Mouse (Mus musculus) C2C12 (cell line): ENCODE results near the gene Ing4. TPM values are rescaled to one million over a fixed set of nuclear protein-coding genes. Genes with fewer than 3 reads are reported as not detected.

Experiments
- H3K27me3 ChIP-seq: one replicate; pipeline ENCODE4 v1.6.1; 2011; ENCODE audit not compliant: control insufficient read depth, insufficient read depth, insufficient read length
- H3K36me3 ChIP-seq: one replicate; pipeline ENCODE4 v1.6.1; 2011; ENCODE audit not compliant: control insufficient read depth, insufficient read depth
- H3K4me3 ChIP-seq: one replicate; pipeline ENCODE4 v1.5.1; 2011; ENCODE audit warnings: mild to moderate bottlenecking, control low read depth; ENCODE audit not compliant: poor library complexity, insufficient read depth, severe bottlenecking
- H3K79me2 ChIP-seq: one replicate; pipeline ENCODE4 v1.6.1; 2011; ENCODE audit not compliant: control insufficient read depth, insufficient read depth
- H3K79me3 ChIP-seq: one replicate; pipeline ENCODE4 v1.6.1; 2011; ENCODE audit warnings: low read depth, control low read depth
- H3ac ChIP-seq: one replicate; pipeline ENCODE3; 2011; ENCODE audit warnings: low read depth; ENCODE audit not compliant: control insufficient read depth, insufficient read length
- CEBPB ChIP-seq: IDR thresholded peaks from one replicate; pipeline ENCODE4 v1.6.1; 2011; ENCODE audit warnings: low read depth, mild to moderate bottlenecking, control low read depth, moderate library complexity
- CTCF ChIP-seq: IDR thresholded peaks from one replicate; pipeline ENCODE4 v1.5.1; 2011; ENCODE audit not compliant: control insufficient read depth, insufficient read depth, insufficient read length
- FOSL1 ChIP-seq: IDR thresholded peaks from one replicate; pipeline ENCODE4 v1.8.0; 2011; ENCODE audit warnings: mild to moderate bottlenecking, low read length; ENCODE audit not compliant: poor library complexity, insufficient read depth, severe bottlenecking
- MAX ChIP-seq: IDR thresholded peaks from one replicate; pipeline ENCODE4 v1.6.1; 2011; ENCODE audit warnings: mild to moderate bottlenecking, control low read depth
- MYOD1 ChIP-seq: IDR thresholded peaks from one replicate; pipeline ENCODE4 v1.6.1; 2011; ENCODE audit warnings: low read depth; ENCODE audit not compliant: control insufficient read depth, insufficient read length
- MYOG ChIP-seq: IDR thresholded peaks from one replicate; pipeline ENCODE4 v1.6.1; 2011; ENCODE audit not compliant: control insufficient read depth, insufficient read length; ENCODE audit errors: extremely low read depth
- USF1 ChIP-seq: IDR thresholded peaks from one replicate; pipeline ENCODE4 v1.6.1; 2011; ENCODE audit warnings: low read depth, mild to moderate bottlenecking, control low read depth, moderate library complexity
- polyA plus RNA-seq: library from polyadenylated mRNA; unstranded; fragments of >200 nt; fragmentation: generic; extraction: Trizol; gene quantifications from one replicate; pipeline ENCODE4 v1.2.1, GENCODE M21; 2012; ENCODE audit warnings: missing spikeins

Gene Ing4
- polyA plus RNA-seq, 1 experiment = 23.6 TPM

- Histone ChIP-seq H3ac (no peak overlapping the region), H3K79me2 (no peaks in the 10 kb centered on the region), H3K27me3 (peaks cover 11% of the 10 kb centered on the region), H3K79me3 (no peaks in the 10 kb centered on the region), H3K4me3 (no peak overlapping the region), H3K36me3 (no peaks in the 10 kb centered on the region)
- no peak for TF ChIP-seq MYOD1
- TF ChIP-seq MAX = no peak
- no peak for TF ChIP-seq CEBPB
- no peak for TF ChIP-seq FOSL1
- TF ChIP-seq MYOG = no peak
- TF ChIP-seq USF1 = no peak
- TF ChIP-seq CTCF = no peak
These were observed 43.6 kb upstream of the Ing4 start for GRCm38 (mm10) chr6:124995831-124996403.

- Histone ChIP-seq H3K79me2 (no peaks in the 10 kb centered on the region), H3K4me3 (no peak within 1 kb of the TSS), H3K27me3 (peaks cover 11% of the 10 kb centered on the region), H3ac (peak within 1 kb of the TSS; percentile 14), H3K36me3 (no peaks in the 10 kb centered on the region), H3K79me3 (no peaks in the 10 kb centered on the region)
- TF ChIP-seq CTCF (no peak), MYOG (no peak), MAX (no peak)
These were observed 42.7 kb upstream of the Ing4 start, which contains the start of gene Pianp for GRCm38 (mm10) chr6:124996551-124997501. Gene Pianp, plus strand, starts transcription at chr6:124996694.

- no peaks in the 10 kb centered on the region for H3K79me3 ChIP-seq
- H3K36me3 ChIP-seq = no peaks in the 10 kb centered on the region
- no peak overlapping the region for H3ac ChIP-seq
- TF ChIP-seq FOSL1 = no peak
- TF ChIP-seq USF1 = no peak
- no peak for TF ChIP-seq MAX
- TF ChIP-seq MYOD1 = no peak
- no peak for TF ChIP-seq CEBPB
- no peak for TF ChIP-seq MYOG
- no peak for TF ChIP-seq CTCF
- H3K27me3 ChIP-seq = peaks cover 11% of the 10 kb centered on the region
- H3K79me2 ChIP-seq = no peaks in the 10 kb centered on the region
- no peak overlapping the region for H3K4me3 ChIP-seq
These were observed 41.5 kb upstream of the Ing4 start for GRCm38 (mm10) chr6:124998066-124998465.

- no peak for TF ChIP-seq MYOD1
- TF ChIP-seq MAX = no peak
- no peak for TF ChIP-seq CTCF
- no peak for TF ChIP-seq FOSL1
- no peak overlapping the region for H3K4me3 ChIP-seq
- H3K79me2 ChIP-seq = no peaks in the 10 kb centered on the region
- peaks cover 11% of the 10 kb centered on the region for H3K27me3 ChIP-seq
- H3K79me3 ChIP-seq = no peaks in the 10 kb centered on the region
- H3K36me3 ChIP-seq = no peaks in the 10 kb centered on the region
- H3ac ChIP-seq = no peak overlapping the region
These were observed 40.5 kb upstream of the Ing4 start for GRCm38 (mm10) chr6:124999091-124999490.

- no peak overlapping the region for H3ac ChIP-seq
- no peak for TF ChIP-seq MYOD1
- TF ChIP-seq CEBPB = no peak
- TF ChIP-seq USF1 = no peak
- no peak for TF ChIP-seq MYOG
- TF ChIP-seq CTCF = no peak
- H3K4me3 ChIP-seq = no peak overlapping the region
- peaks cover 11% of the 10 kb centered on the region for H3K27me3 ChIP-seq
- H3K36me3 ChIP-seq = no peaks in the 10 kb centered on the region
- H3K79me3 ChIP-seq = no peaks in the 10 kb centered on the region
- no peaks in the 10 kb centered on the region for H3K79me2 ChIP-seq
These were observed 40.0 kb upstream of the Ing4 start for GRCm38 (mm10) chr6:124999546-124999945.
